Mouse (Mus musculus) testis, postnatal 10 days (tissue): Measurements from ENCODE around the gene Krtap5-4.
"Not testable (repeated sequence)": the region's sequence is repeated elsewhere in the genome, so short reads cannot be mapped to it uniquely, and the experiment has no call there.

Experiments used
- DNase-seq: peaks from one replicate; pipeline ENCODE4 v3.0.0; 2021; ENCODE audit warnings: low spot score

Gene Krtap5-4

DNA sequence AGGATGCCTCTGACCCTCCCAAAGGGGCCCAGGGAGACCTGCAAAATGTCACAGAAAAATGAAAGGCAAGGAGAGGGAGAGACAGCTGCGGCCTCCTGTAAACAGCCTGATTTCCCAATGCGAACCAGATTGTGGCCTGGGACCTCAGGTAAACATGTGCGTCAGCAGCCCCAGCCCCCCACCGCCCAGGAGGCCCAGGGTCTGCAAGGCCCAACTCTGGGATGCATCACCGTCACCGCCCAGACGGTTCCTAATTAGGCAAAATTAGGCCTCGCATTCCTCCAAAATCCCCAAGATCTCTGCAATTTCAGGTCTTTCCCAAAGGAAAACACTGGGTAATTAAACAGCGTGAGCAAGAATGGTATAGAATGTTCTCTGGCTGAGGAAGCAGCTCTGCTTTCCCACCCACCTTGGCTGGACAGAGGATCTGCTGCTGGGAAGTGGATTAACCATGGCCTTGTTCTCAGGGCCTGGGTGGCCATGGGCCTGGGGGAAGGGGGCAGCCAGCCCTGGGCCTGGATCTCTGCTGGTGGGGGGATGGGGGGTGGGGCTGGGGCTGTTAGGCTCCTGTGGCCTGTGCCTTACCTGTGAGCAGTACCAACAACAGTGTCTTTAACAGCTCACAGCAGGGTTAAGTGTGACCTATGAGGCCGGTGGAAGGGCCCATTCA is 18.4 kb downstream of the Krtap5-4 start:
- not testable (repeated sequence) for DNase-seq

- DNase-seq = no peak
Observed at GRCm38 (mm10) chr7:142322641-142323040, 19.3 kb downstream of the Krtap5-4 start.

DNA sequence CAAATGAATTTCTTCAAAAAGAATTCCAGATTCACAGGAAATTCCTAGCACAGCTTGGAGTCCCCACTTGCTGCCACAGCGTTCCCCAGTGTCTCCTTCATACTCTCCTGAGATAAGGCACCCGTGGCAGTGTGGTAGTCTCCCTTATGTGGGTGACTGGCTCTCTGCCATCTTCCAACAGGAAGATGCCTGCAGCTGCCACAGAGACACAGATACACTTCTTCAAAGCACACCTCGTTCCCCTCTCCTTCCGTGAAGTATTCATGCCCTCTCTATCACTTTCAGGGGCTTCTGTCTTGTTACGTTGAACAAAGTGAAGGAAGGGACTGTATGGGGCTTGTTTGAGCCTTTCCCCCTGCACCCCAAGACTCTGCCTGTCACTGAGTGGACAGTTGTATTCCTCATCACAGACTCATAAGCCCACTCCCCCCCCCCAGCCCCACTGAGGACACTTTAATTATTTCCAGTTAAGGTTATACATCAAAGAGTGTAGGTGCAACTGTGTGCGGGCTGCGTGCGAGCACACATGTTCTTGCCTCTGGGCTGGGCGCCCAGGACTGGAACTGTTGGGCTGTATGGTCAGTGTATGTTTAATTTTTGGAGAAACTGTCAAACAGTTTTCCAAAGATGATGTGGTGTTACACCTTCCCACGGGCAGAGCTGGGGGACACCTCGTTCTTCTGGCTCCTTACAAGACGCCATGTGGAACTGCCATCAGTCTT is 20.2 kb downstream of the Krtap5-4 start:
- DNase-seq = peak; percentile 33

- DNase-seq = no peak
Observed at GRCm38 (mm10) chr7:142326714-142327445, 23.5 kb downstream of the Krtap5-4 start.

DNA sequence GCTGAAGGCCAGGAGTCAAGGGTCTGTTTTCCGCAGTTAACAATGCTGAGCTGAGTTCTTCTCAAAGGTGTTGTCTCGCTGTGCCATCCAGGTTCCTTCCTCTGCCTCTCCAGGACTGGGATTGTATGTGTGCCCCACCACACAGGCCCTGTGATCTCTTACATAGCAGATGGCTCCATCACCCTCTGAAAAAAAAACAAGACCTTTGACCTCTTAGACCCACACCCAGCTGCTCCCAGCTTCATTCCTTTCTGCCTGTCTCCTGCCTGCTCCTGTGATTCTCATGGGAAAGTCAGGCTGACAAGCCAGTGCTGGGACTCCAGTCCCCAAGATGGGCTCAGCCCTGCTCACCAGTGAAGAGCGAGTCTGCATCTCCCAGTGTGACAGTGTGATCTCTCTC is 25.2 kb downstream of the Krtap5-4 start:
- DNase-seq = no peak

DNA sequence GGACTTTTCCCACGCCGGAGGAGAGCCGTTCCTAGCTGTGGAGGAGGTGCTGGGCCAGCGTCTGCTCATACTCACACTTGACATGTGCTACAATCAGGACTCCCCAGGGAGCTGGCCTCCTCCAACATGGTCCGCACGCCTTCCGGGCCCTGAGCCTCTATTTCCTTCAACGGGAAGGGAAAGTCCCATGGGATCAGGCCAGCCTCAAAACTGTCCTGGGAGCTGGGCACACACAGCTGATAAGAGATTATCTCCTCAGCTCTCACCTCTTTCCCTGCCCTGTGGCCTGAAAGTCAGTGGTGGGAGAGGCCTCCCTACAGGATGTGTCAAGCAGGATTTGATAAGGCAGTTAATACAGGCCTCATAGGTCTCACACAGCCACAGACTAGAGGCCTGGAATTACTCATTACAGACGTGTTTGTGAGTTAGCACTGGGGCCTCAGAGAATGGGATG is 26.9 kb downstream of the Krtap5-4 start:
- peak; percentile 54 for DNase-seq

- no peak for DNase-seq
Observed at GRCm38 (mm10) chr7:142331281-142331680, 27.9 kb downstream of the Krtap5-4 start.

- DNase-seq = not testable (repeated sequence)
Observed at GRCm38 (mm10) chr7:142332741-142333140, 29.4 kb downstream of the Krtap5-4 start.

DNA sequence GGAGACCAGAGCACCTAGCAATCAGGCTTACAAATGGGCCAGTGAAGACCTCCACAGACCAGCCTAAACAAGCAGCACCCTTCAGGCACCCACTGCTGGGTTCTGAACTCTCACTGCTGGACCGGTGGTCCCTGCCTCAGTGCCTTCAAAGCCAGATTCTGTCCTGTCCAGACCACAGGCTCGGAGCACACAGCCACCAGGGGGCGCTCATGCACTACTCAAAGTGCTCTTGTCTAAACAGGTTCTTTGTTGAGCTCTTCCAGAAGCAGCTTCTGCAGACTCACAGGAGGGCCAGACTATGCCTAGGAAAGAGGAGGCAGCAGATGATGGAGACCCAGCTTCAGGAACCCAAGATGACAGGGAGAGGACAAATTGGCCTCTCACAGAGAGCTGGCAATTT is 30.9 kb downstream of the Krtap5-4 start:
- DNase-seq = peak; percentile 96

DNA sequence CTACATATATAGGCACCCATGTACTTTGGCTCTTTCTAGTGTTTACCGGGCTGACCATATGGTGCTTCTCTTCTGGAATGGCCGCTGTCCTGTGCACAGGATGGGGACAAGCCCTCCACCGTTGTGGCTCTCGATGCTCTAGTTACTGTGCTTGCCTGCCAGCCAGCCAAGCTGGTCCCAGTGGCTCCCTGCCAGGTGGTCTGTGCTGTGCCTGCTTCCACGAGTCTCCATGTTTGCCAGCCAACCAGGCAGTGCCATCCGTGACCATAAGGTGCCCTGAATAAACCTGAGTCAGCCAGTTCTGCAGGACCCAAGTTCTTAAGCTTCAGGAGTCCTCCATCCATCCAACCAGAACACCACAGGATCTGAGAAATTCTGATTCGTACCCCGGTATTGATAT is 31.8 kb downstream of the Krtap5-4 start:
- DNase-seq = peak; percentile 51

- DNase-seq = no peak
Observed at GRCm38 (mm10) chr7:142340269-142340970, 37.1 kb downstream of the Krtap5-4 start.

GRCm38 (mm10) chr7:142341564-142342246 is 38.4 kb downstream of the Krtap5-4 start:
- no peak for DNase-seq

DNA sequence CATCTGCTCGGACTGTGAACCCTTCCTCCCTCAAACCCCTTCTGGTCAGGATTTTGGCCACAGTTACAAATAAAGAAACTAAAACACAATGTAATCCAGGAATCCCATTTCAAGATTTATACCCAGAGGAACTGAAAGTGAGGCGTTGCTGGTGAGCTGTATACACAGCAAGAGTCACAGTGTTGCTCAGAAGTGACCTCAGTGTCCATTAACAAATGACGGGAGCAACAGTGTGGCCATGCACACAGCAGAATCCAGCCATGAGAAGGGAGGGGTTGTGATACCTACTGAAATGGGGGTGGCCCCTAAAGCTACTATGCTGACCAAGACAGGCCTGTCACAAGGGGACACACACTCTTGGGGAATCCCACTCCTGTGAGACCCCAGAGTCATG is 38.9 kb downstream of the Krtap5-4 start:
- no peak for DNase-seq

DNA sequence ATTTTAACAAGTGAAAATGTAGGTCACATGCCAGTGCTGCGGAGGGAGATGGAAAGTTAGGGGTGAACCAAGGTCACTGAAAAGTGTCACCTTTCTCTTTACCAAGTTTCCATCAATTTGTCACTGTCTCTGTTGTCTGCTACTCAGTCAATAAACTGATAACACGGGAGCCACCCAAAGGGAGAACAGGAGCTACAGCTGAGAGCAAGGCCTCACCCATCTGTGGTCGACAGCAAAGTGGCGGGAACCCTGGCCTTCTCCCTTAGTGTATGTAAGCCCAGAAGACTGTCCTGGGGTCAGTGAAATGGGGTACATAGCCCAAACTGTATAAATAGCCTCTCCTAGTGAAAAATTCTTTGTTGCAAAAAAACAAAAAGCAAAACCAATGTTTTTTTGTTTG is 44.2 kb downstream of the Krtap5-4 start:
- no peak for DNase-seq

DNA sequence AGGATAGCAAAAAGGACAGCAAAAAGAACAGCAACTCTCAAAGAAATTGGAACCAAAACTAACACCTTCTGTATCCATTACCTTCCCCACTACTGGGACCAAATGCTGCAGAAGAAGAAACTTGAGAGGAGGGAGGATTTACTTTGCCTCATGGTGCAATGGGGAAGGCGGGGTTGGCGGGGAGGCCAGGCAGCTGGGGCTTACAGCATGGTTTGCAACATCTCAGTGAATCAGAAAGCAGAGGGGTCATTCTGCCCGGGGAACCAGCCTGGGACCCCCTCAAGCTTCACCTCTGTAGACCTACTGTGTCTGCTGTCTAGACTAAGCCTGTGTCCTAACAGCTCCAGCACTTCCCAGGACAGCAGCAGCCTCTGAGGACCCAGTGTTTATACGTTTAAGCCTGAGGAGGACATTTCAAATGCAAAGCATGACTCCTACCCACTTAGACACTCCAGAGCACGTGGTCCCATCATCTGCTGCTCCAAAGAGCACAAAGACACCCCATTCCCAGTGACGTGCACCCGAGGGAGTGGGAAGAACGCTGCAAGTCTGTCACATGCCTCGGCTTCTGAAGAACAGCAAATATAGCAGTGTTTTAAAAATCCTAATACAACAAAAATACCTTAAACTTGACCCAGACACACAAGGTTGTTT is 46.1 kb downstream of the Krtap5-4 start:
- DNase-seq = no peak

DNA sequence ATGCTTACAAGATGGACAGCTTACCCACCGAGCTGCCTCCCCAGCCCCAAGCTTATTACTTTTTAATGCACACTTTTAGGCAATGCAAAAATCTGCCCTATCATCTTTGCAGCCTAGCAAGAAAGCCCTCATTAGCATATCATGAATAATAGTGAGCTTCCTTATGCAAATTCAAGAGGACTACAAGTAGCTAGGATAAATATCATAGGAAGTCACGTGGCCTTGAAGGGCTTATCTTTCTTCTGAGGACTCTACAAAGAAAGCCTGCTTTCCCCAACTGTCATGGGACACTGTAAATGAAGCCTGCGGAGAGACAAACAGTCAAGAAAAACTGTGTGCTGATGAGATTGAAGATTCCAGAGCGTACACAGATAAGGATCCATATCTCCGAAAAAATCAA is 48.2 kb downstream of the Krtap5-4 start:
- no peak for DNase-seq

GRCm38 (mm10) chr7:142353854-142354253 is 50.5 kb downstream of the Krtap5-4 start:
- no peak for DNase-seq
